Mouse (Mus musculus) ovary, adult 2 months (tissue): Measurements from ENCODE around the gene Nmd3. TPM values are rescaled to one million over a fixed set of nuclear protein-coding genes. Genes with fewer than 3 reads are reported as not detected.

ENCODE experiments used
- polyA plus RNA-seq: library from polyadenylated mRNA; depleted of rRNA; stranded (reverse); fragments of >200 nt; gene quantifications from 2 replicates; pipeline ENCODE4 v1.2.3, GENCODE M21; 2012; rRNA removed

Nmd3 gene
- 57.3 and 72.2 TPM in 2 replicates for polyA plus RNA-seq

GRCm38 (mm10) chr3:69721814-69722186 lies at the start of gene Nmd3:
Nmd3 (plus strand) TSS chr3:69721985.

Other genes with a start within 250 kb of the Nmd3 start
- gene B3galnt1, start 123.0 kb upstream of the Nmd3 start, polyA plus RNA-seq = 26.7 and 27.1 TPM in 2 replicates
- gene Sptssb, start 138.0 kb downstream of the Nmd3 start, polyA plus RNA-seq = not detected in 2 replicates